Mouse (Mus musculus): ENCODE data around the gene 1700010I14Rik.

DNA sequence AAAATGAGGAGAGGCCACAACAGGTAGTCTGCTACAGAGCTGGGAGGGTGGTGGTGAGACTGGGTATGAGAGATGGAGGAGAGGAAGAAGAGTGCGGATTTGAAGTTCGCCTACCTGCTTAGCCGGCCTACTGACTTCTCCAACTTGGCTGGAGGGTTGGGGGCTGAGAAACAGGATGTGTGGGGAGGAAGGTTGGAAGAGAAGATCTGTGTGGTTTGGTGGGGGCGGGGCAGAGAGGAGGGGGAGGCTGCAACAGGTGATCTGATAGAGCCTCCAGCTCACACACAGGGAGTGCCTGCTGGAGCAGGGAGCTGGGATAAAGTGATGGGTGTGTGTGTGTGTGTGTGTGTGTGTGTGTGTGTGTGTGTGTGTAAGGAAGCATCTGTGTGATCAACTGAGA, 16.4 kb downstream of the 1700010I14Rik start:
- no peak for TF ChIP-seq CTCF (IDR thresholded peaks at IDR 0.05; ENCODE audit: low read depth)
- no peak for TF ChIP-seq EP300 (IDR thresholded peaks at IDR 0.05; ENCODE audit: low read depth)

Measured in liver, embryonic 14.5 days (tissue).